Mouse (Mus musculus): ENCODE measurements around the gene Gucy2c. TPM values are rescaled to one million over a fixed set of nuclear protein-coding genes. Genes with fewer than 3 reads are reported as not detected.

Gucy2c gene
- polyA plus RNA-seq, 1 experiment from 2014 or later: not detected

GRCm38 (mm10) chr6:136763912-136764311 is 17.7 kb downstream of the Gucy2c start:
- H3K4me3 ChIP-seq (ENCODE audit: control insufficient read depth in 1 of 2, insufficient read depth in 1 of 2, low read depth in 1 of 2, low read length in 2 of 2): no peak overlapping the region
- 3% methylated on average over 1 of the region's 1 CpGs for WGBS
- H3K9ac ChIP-seq (ENCODE audit: low read length): no peak overlapping the region
- H3K27ac ChIP-seq (replicated peaks in 1 of 2; ENCODE audit: control insufficient read depth in 1 of 2, insufficient read depth in 1 of 2, low read depth in 2 of 2, low read length in 2 of 2): no peak overlapping the region
- no peak for ATAC-seq (ENCODE audit: insufficient number of reproducible peaks, insufficient read depth, low FRiP score, low read depth)
- no peaks in the 10 kb centered on the region for H3K27me3 ChIP-seq (ENCODE audit: control insufficient read depth, insufficient read depth, low read length)
- H3K4me2 ChIP-seq (ENCODE audit: low read length): no peak overlapping the region; the same call in 1 of the 2 replicates
- no peaks in the 10 kb centered on the region for H3K36me3 ChIP-seq (ENCODE audit: control insufficient read depth, insufficient read depth, low read length)
- no peaks in the 10 kb centered on the region for H3K9me3 ChIP-seq (ENCODE audit: control insufficient read depth, low read length)
- peaks cover 5 to 14% of the 10 kb centered on the region in 2 experiments for H3K4me1 ChIP-seq (ENCODE audit: control insufficient read depth in 2 of 2, insufficient read depth in 2 of 2, low read length in 2 of 2)

GRCm38 (mm10) chr6:136750567-136750966 is 31.0 kb downstream of the Gucy2c start:
- H3K27me3 ChIP-seq (ENCODE audit: control insufficient read depth, insufficient read depth, low read length): no peaks in the 10 kb centered on the region
- H3K9ac ChIP-seq (ENCODE audit: low read length): no peak overlapping the region
- H3K9me3 ChIP-seq (ENCODE audit: control insufficient read depth, low read length): no peaks in the 10 kb centered on the region
- no peaks in the 10 kb centered on the region for H3K36me3 ChIP-seq (ENCODE audit: control insufficient read depth, insufficient read depth, low read length)
- WGBS: 83% methylated on average over 11 of the region's 11 CpGs
- H3K4me3 ChIP-seq (ENCODE audit: control insufficient read depth in 1 of 2, insufficient read depth in 1 of 2, low read depth in 1 of 2, low read length in 2 of 2): no peak overlapping the region
- no peak for ATAC-seq (ENCODE audit: insufficient number of reproducible peaks, insufficient read depth, low FRiP score, low read depth)
- H3K4me1 ChIP-seq (ENCODE audit: control insufficient read depth in 2 of 2, insufficient read depth in 2 of 2, low read length in 2 of 2): no peaks in the 10 kb centered on the region
- H3K4me2 ChIP-seq (ENCODE audit: low read length): no peak overlapping the region
- H3K27ac ChIP-seq (replicated peaks in 1 of 2; ENCODE audit: control insufficient read depth in 1 of 2, insufficient read depth in 1 of 2, low read depth in 2 of 2, low read length in 2 of 2): no peak overlapping the region

- Histone ChIP-seq H3K4me2 (ENCODE audit: low read length) (no peak overlapping the region), H3K4me3 (ENCODE audit: control insufficient read depth in 1 of 2, insufficient read depth in 1 of 2, low read depth in 1 of 2, low read length in 2 of 2) (no peak overlapping the region), H3K9me3 (ENCODE audit: control insufficient read depth, low read length) (no peaks in the 10 kb centered on the region), H3K36me3 (ENCODE audit: control insufficient read depth, insufficient read depth, low read length) (no peaks in the 10 kb centered on the region), H3K27ac (replicated peaks in 1 of 2; ENCODE audit: control insufficient read depth in 1 of 2, insufficient read depth in 1 of 2, low read depth in 2 of 2, low read length in 2 of 2) (no peak overlapping the region), H3K9ac (ENCODE audit: low read length) (no peak overlapping the region), H3K27me3 (ENCODE audit: control insufficient read depth, insufficient read depth, low read length) (no peaks in the 10 kb centered on the region), H3K4me1 (ENCODE audit: control insufficient read depth in 2 of 2, insufficient read depth in 2 of 2, low read length in 2 of 2) (no peaks in the 10 kb centered on the region)
- ATAC-seq (ENCODE audit: insufficient number of reproducible peaks, insufficient read depth, low FRiP score, low read depth): no peak
- 69% methylated on average over 5 of the region's 5 CpGs for WGBS
These were observed 36.0 kb downstream of the Gucy2c start for GRCm38 (mm10) chr6:136745586-136745985.

- Histone ChIP-seq H3K4me1 (ENCODE audit: control insufficient read depth in 2 of 2, insufficient read depth in 2 of 2, low read length in 2 of 2) (no peaks in the 10 kb centered on the region), H3K4me2 (ENCODE audit: low read length) (no peak overlapping the region), H3K36me3 (ENCODE audit: control insufficient read depth, insufficient read depth, low read length) (no peaks in the 10 kb centered on the region), H3K27ac (replicated peaks in 1 of 2; ENCODE audit: control insufficient read depth in 1 of 2, insufficient read depth in 1 of 2, low read depth in 2 of 2, low read length in 2 of 2) (no peak overlapping the region), H3K27me3 (ENCODE audit: control insufficient read depth, insufficient read depth, low read length) (no peaks in the 10 kb centered on the region), H3K9me3 (ENCODE audit: control insufficient read depth, low read length) (no peaks in the 10 kb centered on the region), H3K4me3 (ENCODE audit: control insufficient read depth in 1 of 2, insufficient read depth in 1 of 2, low read depth in 1 of 2, low read length in 2 of 2) (no peak overlapping the region), H3K9ac (ENCODE audit: low read length) (no peak overlapping the region)
- ATAC-seq (ENCODE audit: insufficient number of reproducible peaks, insufficient read depth, low FRiP score, low read depth): no peak
- WGBS: 71% methylated on average over 7 of the region's 7 CpGs
These were observed 37.8 kb downstream of the Gucy2c start for GRCm38 (mm10) chr6:136743729-136744128.

GRCm38 (mm10) chr6:136742352-136743118 is 39.0 kb downstream of the Gucy2c start:
- no peaks in the 10 kb centered on the region for H3K36me3 ChIP-seq (ENCODE audit: control insufficient read depth, insufficient read depth, low read length)
- no peak overlapping the region for H3K27ac ChIP-seq (replicated peaks in 1 of 2; ENCODE audit: control insufficient read depth in 1 of 2, insufficient read depth in 1 of 2, low read depth in 2 of 2, low read length in 2 of 2)
- H3K4me1 ChIP-seq (ENCODE audit: control insufficient read depth in 2 of 2, insufficient read depth in 2 of 2, low read length in 2 of 2): no peaks in the 10 kb centered on the region
- no peak overlapping the region for H3K9ac ChIP-seq (ENCODE audit: low read length)
- H3K9me3 ChIP-seq (ENCODE audit: control insufficient read depth, low read length): no peaks in the 10 kb centered on the region
- no peak overlapping the region for H3K4me3 ChIP-seq (ENCODE audit: control insufficient read depth in 1 of 2, insufficient read depth in 1 of 2, low read depth in 1 of 2, low read length in 2 of 2)
- no peak overlapping the region for H3K4me2 ChIP-seq (ENCODE audit: low read length)
- no peak for ATAC-seq (ENCODE audit: insufficient number of reproducible peaks, insufficient read depth, low FRiP score, low read depth)
- 42% methylated on average over 10 of the region's 10 CpGs for WGBS
- H3K27me3 ChIP-seq (ENCODE audit: control insufficient read depth, insufficient read depth, low read length): no peaks in the 10 kb centered on the region

GRCm38 (mm10) chr6:136741281-136741680 is 40.3 kb downstream of the Gucy2c start:
- no peak for ATAC-seq (ENCODE audit: insufficient number of reproducible peaks, insufficient read depth, low FRiP score, low read depth)
- Histone ChIP-seq H3K4me2 (ENCODE audit: low read length) (no peak overlapping the region), H3K4me3 (ENCODE audit: control insufficient read depth in 1 of 2, insufficient read depth in 1 of 2, low read depth in 1 of 2, low read length in 2 of 2) (no peak overlapping the region), H3K9ac (ENCODE audit: low read length) (no peak overlapping the region), H3K36me3 (ENCODE audit: control insufficient read depth, insufficient read depth, low read length) (no peaks in the 10 kb centered on the region), H3K27me3 (ENCODE audit: control insufficient read depth, insufficient read depth, low read length) (no peaks in the 10 kb centered on the region), H3K27ac (replicated peaks in 1 of 2; ENCODE audit: control insufficient read depth in 1 of 2, insufficient read depth in 1 of 2, low read depth in 2 of 2, low read length in 2 of 2) (no peak overlapping the region), H3K9me3 (ENCODE audit: control insufficient read depth, low read length) (no peaks in the 10 kb centered on the region), H3K4me1 (ENCODE audit: control insufficient read depth in 2 of 2, insufficient read depth in 2 of 2, low read length in 2 of 2) (no peaks in the 10 kb centered on the region)
- 79% methylated on average over 10 of the region's 10 CpGs for WGBS

- WGBS: 72% methylated on average over 7 of the region's 7 CpGs
- no peak overlapping the region for H3K9ac ChIP-seq (ENCODE audit: low read length)
- H3K4me3 ChIP-seq (ENCODE audit: control insufficient read depth in 1 of 2, insufficient read depth in 1 of 2, low read depth in 1 of 2, low read length in 2 of 2): no peak overlapping the region
- H3K27me3 ChIP-seq (ENCODE audit: control insufficient read depth, insufficient read depth, low read length): no peaks in the 10 kb centered on the region
- no peaks in the 10 kb centered on the region for H3K9me3 ChIP-seq (ENCODE audit: control insufficient read depth, low read length)
- no peak overlapping the region for H3K27ac ChIP-seq (replicated peaks in 1 of 2; ENCODE audit: control insufficient read depth in 1 of 2, insufficient read depth in 1 of 2, low read depth in 2 of 2, low read length in 2 of 2)
- no peak for ATAC-seq (ENCODE audit: insufficient number of reproducible peaks, insufficient read depth, low FRiP score, low read depth)
- no peaks in the 10 kb centered on the region for H3K36me3 ChIP-seq (ENCODE audit: control insufficient read depth, insufficient read depth, low read length)
- no peak overlapping the region for H3K4me2 ChIP-seq (ENCODE audit: low read length)
- H3K4me1 ChIP-seq (ENCODE audit: control insufficient read depth in 2 of 2, insufficient read depth in 2 of 2, low read length in 2 of 2): no peaks in the 10 kb centered on the region
These were observed 45.8 kb downstream of the Gucy2c start for GRCm38 (mm10) chr6:136735766-136736165.

- ATAC-seq (ENCODE audit: insufficient number of reproducible peaks, insufficient read depth, low FRiP score, low read depth): no peak
- 92% methylated on average over 14 of the region's 14 CpGs for WGBS
- Histone ChIP-seq H3K4me1 (ENCODE audit: control insufficient read depth in 2 of 2, insufficient read depth in 2 of 2, low read length in 2 of 2) (no peaks in the 10 kb centered on the region), H3K9ac (ENCODE audit: low read length) (no peak overlapping the region), H3K27me3 (ENCODE audit: control insufficient read depth, insufficient read depth, low read length) (no peaks in the 10 kb centered on the region), H3K36me3 (ENCODE audit: control insufficient read depth, insufficient read depth, low read length) (no peaks in the 10 kb centered on the region), H3K4me3 (ENCODE audit: control insufficient read depth in 1 of 2, insufficient read depth in 1 of 2, low read depth in 1 of 2, low read length in 2 of 2) (no peak overlapping the region), H3K27ac (replicated peaks in 1 of 2; ENCODE audit: control insufficient read depth in 1 of 2, insufficient read depth in 1 of 2, low read depth in 2 of 2, low read length in 2 of 2) (no peak overlapping the region), H3K9me3 (ENCODE audit: control insufficient read depth, low read length) (no peaks in the 10 kb centered on the region), H3K4me2 (ENCODE audit: low read length) (no peak overlapping the region)
These were observed 53.4 kb downstream of the Gucy2c start for GRCm38 (mm10) chr6:136728144-136728543.

All from heart, embryonic 14.5 days (tissue).